Mouse (Mus musculus) fat pad, adult 2 months (tissue): ENCODE data around the gene Lgi1.

ENCODE experiments used
- DNase-seq: peaks from one replicate; pipeline ENCODE4 v3.0.0-alpha.2; 2011; ENCODE audit warnings: low read depth, low spot score; ENCODE audit errors: extremely low read depth

Gene Lgi1

DNA sequence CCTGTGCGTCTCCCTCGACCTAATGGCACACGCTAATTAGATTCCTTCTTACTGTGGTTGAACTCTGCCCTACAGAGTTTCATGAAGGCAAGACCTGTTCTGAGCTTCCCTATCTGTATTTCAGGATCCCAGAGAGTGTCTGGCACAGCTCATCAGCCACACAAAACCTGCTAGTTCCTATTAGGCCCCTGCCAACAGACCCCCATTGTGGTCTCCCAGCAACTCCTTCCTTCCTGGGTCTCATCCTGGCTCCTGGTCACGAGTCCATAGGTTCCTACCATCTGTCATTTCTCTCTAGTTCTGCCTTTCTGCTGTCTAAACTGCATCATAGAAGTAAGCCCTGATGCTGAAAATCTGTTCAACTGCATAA, 60.7 kb downstream of the Lgi1 start:
- DNase-seq, result no peak

DNA sequence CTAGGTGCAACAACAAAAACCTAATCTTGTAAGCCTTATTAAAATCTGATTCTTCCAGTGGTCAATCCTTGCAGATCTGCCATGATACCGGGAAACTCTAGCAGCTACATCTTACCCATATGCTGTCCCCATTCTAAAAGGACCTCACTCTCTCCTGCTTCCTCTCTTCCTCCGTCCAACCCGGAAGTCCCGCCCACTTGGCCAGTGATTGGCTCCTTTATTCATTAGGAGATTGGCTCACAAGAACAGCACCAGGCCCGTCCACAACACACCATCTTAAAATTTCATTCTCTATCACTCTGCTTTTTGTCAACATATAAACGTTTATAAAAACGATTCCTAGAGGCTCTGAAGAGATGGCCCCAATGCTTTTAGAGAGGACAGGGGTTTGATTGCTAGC, 61.5 kb downstream of the Lgi1 start:
- no peak for DNase-seq

DNA sequence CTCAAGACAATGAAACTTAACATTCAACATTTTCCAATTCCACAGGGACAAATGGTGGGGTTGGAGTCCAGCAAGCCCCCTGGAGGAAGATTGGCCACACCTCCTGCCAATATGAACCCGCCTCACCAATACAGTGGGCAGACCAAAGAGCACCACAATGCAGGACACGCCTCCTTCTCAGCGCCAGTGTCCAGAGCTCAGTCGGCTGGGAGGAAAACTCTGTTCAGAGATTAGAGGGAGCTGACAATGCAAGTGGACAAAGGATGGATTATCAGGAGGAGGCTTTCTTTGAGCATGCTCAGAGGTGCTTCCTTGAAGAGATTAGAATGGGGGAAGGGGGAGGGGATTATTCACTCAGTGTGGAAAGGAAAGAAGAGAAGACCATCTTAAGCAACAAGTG, 62.7 kb downstream of the Lgi1 start:
- DNase-seq, result no peak

DNA sequence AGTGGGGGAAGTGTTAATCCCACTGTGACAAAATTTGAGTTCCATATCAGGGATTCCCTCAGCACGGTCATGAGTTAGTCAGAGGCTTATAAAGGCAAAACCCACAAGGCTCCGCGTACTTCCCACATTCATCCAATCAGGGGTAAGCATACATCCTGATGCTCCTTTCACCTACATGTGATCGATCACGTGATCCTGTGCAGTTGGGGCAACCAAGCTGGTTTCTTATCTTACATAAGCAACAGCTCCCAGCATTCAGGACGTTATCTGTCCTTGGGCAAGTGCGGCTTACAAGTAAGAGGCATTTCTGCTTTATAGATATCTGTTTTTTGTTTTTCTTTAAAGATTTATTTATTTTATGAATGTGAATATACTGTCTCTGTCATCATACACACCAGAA, 63.7 kb downstream of the Lgi1 start:
- no peak for DNase-seq

DNA sequence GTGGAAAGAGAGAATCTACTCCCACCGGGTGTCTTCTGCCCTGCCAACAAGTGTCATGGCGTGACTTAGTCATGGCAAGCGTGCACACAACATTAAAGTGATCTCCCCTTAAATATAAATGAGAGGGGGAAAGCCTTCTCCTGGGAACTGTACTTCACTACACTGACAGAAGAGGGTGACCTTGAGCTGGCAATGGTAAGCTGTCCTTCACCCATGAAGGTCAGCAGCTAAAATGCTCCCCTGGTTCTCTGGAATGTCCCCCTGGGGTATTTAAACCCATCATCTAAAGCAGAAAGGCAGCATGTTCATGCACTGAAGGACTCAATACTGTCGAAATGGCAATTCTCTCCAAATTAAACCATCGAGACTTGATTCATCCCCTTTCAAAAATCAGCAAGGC, 64.9 kb downstream of the Lgi1 start:
- DNase-seq, result no peak

DNA sequence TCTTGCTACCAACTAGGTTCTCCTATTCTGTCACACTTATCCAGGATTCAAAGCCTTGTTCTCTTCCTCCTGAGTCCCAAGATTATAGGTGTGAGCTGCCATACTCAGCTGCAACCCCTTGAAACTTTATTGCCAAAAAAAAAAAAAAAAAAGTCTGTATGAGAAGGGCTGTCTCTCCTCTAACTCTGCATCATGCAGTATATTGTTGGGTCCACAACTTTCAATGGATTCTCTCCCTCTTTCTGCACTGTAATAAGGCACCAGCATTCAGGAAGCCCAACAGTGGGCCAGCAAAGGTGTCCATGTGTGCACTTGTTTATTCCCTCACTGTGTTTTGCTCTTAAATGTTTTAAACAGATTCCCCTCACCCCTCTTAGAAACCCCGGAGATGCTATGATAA, 66.7 kb downstream of the Lgi1 start:
- no peak for DNase-seq

DNA sequence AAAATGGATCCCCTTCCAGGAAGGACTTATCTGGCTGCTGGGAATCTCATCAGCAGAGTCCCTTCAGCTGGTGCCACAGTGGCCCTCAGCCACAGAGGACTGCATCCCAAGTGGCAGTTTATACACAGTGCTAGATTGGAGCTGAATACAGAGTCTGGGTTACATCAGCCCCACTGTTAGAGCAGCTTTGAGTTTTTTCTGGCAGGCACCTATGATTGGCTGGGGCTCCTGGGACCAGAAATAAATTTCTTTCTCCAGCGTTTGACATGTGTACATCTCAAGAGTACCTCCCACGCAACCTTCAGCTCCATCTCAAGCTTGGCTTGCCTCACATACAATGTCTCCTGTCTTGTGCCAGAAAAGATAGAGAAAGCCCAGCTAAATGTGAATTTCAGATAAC, 67.9 kb downstream of the Lgi1 start:
- DNase-seq, result no peak

DNA sequence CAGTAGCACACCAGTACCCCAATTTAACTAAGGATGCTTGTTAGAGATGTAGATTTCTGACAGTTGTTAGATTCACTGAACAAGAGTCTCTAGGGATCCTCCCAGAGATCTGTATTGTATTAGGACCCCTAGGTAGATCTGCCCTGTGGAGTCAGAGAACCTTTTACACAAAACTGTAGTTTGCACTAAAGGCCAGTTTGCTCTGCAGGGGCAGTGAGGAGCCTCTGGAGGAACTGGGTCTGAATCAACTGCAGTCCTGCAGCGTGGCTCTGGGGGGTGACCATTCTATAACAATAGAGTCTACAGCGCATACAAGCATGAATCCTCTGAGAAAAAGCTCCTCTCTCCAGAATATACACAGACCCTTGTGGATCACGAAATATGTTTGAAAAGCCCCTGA, 68.5 kb downstream of the Lgi1 start:
- no peak for DNase-seq

DNA sequence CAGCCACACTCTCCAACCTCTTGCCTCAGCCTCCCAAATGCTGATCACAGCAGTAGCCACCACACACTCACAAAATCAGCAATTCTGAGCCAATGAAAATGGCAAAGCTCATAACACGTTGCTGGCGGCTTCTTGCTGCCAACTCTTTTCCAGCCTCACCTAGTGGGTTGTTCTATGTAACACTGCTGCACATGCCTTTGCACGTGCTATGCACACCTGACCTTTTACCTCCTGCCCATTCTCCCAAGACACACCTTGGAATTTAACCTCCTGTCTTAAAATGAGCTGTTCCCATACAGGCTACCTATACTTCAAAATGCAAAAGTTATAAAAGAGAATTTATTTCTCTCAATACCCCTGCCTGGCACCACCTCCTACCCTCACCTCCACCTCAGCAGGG, 72.2 kb downstream of the Lgi1 start:
- no peak for DNase-seq

DNA sequence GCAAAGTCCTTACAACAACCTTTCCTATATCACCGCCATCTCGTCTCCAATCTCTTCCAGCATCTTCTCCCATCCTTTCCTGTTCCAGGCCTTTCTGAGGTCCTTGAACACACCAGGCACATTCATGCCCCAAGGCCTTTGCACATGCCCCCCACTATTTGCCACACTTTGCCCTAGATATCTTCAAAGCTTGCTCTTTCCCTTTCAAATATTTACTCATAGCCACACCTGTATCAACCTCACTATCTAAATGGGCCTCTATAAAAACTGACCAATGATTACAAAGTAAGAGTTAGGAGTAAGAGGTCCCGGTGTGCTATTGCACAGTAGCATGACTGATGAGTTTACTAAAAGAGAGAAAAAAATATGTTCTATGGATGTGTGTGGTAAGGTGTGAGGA, 73.0 kb downstream of the Lgi1 start:
- DNase-seq, result no peak

DNA sequence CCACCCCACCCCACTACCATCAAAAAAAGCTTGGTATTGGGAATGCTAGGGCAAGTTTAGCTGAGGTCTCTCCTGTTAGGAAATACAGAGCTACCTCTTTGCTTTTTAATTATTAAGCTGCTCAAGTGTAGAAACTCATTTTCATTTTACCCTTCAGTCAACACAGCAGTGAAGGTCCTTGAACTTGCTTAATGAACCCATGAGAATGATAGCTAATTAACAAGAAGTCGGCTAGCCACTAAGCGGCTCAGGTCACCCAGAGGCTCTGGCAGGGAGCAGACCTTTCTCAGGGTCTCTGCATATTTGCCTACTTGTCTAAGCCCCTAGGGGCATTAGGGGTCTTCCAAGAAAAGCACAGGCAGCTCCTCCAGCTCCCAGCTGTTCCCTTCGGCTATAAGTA, 75.4 kb downstream of the Lgi1 start:
- DNase-seq, result no peak

DNA sequence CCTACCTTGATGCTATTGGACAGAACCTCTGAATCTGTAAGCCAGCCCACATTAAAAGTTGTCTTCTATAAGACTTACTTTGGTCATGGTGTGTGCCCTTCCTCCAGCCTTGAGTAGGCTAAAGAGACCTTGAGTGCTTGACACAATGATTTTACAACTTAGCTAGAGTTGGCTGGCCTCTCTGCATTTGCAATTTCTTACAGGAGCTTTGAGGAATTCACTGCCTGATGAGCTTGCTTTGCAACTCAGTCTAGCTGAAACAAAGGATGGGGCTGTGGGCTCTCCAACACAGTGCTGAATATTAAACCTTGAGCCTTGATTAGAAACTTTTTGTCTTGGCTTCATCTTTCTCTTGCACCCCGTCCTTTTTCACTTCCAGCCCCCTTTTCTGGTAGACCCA, 78.9 kb downstream of the Lgi1 start:
- no peak for DNase-seq

DNA sequence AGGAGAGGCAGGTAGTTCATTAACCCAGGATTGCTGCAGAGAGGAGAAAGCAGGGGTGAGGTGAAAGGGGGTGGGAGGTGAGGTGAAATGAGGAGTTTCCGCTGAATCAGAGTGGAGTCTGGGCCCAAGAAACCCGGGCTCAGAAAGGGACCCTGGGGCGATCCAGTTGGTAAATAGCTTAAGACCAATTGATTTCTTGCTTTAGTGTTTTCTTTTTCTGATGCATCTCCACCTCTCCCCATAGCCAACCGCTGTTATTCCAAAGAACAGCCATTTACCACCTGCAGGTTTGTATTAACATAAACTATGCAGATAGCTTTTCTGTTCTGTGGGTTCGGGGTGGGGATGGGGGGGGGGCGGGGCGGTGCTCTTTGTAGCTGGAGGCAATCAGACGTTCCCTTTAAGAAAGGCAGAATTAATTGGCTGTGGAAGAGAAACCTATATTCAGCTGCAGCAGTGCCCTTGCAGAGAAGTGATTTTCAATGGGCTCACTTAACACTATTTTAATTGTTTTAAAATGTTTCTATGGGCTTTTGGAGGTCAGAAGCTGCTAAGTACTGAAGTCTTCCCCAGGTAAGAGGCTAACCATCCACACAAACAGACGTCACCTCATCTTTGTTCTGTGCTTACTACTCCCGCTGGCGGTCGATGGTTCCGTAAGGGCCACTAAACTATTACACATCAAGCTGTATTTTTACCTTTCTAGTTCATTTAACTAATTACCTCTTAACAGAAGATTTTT, 84.1 kb downstream of the Lgi1 start:
- DNase-seq, result no peak

DNA sequence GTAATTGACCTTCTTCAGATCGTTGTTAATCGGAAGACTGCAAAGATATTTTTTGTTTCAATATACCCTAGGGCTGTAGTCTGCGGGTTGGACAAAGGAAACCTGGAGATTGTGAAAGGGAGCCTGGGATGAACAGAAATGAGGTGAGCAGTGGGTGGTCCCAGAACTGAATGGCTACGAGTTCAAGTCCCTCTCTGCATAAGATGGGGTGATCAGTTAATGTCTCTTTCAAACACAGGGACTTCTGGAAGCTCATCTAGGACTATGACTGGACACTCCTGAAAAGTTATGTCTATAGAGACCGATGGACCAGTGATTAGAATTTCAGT, 84.6 kb downstream of the Lgi1 start:
- no peak for DNase-seq

DNA sequence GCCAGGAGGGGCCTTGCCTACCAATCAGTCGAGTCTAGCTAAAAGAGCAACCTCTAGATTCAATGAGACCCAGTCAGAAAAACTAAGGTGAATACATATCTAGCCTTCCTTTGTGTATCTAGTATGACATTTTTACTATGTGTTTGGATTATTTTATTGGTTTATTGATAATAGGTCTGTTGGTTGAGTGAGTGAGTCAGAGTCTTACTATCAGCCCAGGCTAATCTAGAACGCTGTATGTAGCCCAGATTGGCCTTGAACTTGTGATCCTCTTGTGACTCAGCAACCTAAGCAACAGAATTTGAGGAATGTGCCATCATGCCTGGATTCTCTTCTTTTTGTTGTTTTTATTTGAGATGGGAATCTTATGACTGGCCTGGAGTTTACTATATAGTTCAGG, 86.9 kb downstream of the Lgi1 start:
- no peak for DNase-seq

DNA sequence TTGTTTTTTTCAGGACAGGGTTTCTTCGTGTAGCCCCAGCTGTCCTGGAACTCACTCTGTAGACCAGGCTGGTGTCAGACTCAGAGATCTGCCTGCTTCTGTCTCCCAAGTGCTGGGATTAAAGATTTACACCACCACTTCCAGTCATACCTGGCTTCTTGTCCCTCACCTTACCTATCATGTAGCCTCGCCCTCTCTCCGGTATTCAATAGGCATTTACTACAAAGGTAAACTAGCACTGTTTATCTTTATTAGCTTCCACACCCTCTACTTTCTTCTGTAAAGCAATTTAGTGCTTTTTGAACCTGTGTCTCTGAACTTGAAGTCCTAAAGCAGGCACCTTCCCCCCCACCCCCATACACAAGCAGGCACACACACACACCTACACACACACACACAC, 87.4 kb downstream of the Lgi1 start:
- DNase-seq, result no peak

DNA sequence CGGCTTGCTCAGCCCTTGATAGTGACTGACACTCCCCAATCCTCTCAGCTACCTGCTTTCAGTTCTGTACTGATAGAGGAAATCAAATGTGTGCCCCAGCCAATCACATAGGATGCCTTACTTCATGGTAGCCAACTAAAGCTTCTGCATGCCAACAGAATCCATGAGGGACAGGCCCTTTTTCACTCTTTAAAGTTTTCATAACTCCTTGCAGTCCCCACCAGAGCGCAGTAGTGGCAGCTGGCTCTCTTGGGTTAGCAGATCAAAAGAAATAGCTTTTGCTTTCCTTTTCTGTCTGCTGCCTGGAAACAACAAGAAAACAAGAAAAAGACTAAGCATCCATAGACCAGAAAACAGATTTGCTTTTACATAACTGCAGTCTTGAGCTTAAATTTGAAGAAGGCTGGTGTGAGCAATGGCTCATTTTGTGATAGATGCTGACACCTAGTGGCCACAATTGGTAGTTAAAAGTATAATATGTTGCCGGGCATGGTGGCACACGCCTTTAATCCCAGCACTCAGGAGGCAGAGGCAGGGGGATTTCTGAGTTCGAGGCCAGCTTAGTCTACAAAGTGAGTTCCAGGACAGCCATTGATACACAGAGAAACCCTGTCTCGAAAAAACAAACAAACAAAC, 88.3 kb downstream of the Lgi1 start:
- no peak for DNase-seq

DNA sequence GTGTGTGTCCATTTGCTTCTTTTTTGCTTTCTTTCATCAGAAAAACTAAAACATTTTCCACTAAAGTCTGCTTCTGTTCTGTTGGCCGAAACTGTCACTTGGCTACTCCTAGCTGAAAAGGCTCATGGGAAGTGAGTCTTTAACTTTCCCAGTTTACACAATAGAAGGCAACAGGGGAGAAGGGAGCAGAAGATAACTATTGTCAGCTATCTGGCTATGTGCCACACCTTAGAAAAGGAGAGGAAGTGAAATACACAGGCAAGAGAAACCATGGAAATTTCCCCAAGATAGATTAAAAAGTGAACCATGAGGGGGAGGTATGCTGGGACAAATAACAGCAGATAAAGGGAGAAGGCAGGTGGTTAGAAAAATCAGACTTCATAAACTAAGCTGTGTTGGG, 89.9 kb downstream of the Lgi1 start:
- no peak for DNase-seq

DNA sequence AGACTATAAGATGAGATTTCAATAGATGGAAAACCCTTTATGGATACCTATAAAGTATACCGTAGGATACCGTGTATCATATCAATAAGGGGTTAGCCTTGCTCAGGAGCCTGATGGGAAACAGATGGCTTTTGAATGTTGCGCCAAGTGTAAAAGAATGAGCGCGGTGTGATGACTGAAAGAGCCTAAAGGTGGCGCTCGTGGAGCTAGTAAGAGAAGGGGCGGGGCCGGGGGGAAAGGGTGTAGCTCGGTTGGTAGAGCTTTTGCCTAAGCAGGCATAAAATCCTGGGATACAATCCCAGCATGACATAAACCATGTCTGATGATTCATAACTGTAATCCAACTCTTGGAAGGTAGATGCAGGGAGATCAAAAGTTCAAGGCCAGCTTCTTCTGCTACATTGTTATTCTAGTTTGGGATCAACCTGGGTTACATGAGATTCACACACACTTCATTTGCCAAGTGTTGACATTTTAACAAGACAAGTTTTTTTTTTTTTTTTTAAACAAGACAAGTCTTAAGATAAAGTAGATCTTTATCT, 90.6 kb downstream of the Lgi1 start:
- peak; percentile 42 for DNase-seq

DNA sequence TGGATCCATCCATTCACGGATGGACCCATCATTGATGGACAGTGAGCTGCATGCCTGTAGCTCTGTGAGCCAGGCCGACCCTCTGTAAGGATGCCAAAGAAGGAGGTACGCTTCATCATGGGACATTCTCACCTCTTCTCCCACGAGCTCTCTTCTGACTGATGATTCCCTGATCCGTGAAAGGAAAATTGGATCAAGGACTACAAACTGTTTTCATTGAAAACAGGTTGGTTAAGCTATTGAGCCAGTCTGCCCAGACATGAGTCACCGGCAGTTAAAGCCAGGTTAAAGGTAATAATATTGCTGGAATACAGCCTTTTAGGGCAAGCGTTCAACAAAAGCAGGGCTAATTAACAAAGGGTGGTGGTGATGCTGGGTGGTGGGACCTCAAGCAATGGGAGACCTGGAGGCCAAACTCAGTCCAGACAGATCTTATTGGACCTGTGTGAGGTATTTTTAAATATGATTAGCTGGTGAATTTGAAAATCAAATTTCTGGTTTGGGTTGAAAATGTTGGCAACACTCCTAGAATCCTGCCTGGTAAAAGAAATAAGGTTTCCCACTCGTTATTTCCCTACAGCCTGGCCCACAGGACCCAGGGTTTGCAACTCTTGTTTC, 92.0 kb downstream of the Lgi1 start:
- peak; percentile 40 for DNase-seq

DNA sequence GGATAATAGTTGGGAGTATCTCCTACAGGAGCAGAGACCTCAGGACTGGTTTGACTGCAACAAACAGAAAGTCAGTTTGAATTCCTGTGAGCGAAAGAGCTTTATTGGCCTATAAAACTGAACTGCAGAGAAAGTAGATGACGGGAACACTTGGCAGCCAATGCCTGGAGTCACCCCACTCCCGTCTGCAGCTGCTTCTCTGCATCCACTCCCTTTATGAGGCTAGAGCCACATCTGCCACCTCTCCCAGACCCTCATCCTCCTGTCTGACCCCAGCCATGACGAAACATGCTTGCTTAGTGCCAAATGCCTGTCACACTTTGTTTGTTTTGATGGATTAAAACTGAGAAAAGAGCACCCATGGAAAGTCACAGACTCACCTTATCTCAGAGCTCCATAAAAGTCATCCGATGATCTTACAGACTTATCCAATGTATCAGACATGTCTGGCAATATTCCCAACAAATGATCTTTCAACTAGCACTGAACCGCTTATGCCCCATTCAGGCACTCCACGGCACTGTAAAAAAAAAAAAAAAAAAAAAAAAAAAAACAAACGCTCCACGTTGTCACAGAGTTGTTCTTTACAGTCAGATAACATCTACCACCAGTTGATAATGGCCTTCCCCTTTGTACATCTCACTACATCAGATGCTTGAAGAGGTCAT, 93.8 kb downstream of the Lgi1 start:
- no peak for DNase-seq

DNA sequence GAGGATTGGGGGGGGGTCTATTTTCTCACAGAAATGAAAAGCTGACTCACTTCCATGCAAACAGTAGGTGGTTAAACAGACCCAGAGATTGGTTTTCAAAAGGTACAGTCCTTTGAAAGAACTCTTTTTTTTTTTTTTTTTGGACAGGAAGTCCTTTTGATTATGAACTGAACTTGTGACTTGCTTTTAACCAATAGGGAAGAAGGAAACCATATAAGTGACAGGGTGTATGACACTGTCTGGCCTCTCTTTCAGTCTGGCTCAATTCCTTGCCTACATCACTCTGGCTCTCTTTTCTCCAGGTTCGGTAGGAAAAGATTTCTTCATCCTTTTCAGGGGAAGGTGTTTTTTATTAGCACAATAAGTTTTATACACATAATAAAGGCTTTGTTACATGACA, 95.0 kb downstream of the Lgi1 start:
- no peak for DNase-seq
